Mouse (Mus musculus): ENCODE data around the gene Adcy2.

The Adcy2 gene

GRCm38 (mm10) chr13:68826461-68826860 is 172.9 kb downstream of the Adcy2 start:
- WGBS: 100% methylated on average over 1 of the region's 1 CpGs

GRCm38 (mm10) chr13:68820858-68821579 is 178.3 kb downstream of the Adcy2 start:
- WGBS: 77% methylated on average over 13 of the region's 13 CpGs

GRCm38 (mm10) chr13:68815704-68816477 is 183.4 kb downstream of the Adcy2 start:
- 37% methylated on average over 4 of the region's 4 CpGs for WGBS

GRCm38 (mm10) chr13:68811185-68811584 is 188.2 kb downstream of the Adcy2 start:
- 92% methylated on average over 3 of the region's 3 CpGs for WGBS

- WGBS: 66% methylated on average over 6 of the region's 6 CpGs
Observed at GRCm38 (mm10) chr13:68799777-68800176, 199.6 kb downstream of the Adcy2 start.

- WGBS: 75% methylated on average over 8 of the region's 8 CpGs
Observed at GRCm38 (mm10) chr13:68787286-68788061, 211.9 kb downstream of the Adcy2 start.

- WGBS: 79% methylated on average over 1 of the region's 1 CpGs
Observed at GRCm38 (mm10) chr13:68783096-68783495, 216.2 kb downstream of the Adcy2 start.

- WGBS: 85% methylated on average over 6 of the region's 6 CpGs
Observed at GRCm38 (mm10) chr13:68778011-68778672, 221.2 kb downstream of the Adcy2 start.

GRCm38 (mm10) chr13:68773599-68774211 is 225.6 kb downstream of the Adcy2 start:
- WGBS: 61% methylated on average over 2 of the region's 2 CpGs

GRCm38 (mm10) chr13:68768588-68768987 is 230.8 kb downstream of the Adcy2 start:
- WGBS: 90% methylated on average over 3 of the region's 3 CpGs

- 90% methylated on average over 8 of the region's 8 CpGs for WGBS
Observed at GRCm38 (mm10) chr13:68765896-68766578, 233.3 kb downstream of the Adcy2 start.

- WGBS: 80% methylated on average over 3 of the region's 3 CpGs
Observed at GRCm38 (mm10) chr13:68764614-68765013, 234.7 kb downstream of the Adcy2 start.

- WGBS: 53% methylated on average over 9 of the region's 9 CpGs
Observed at GRCm38 (mm10) chr13:68749801-68750200, 249.5 kb downstream of the Adcy2 start.

- WGBS: 62% methylated on average over 2 of the region's 2 CpGs
Observed at GRCm38 (mm10) chr13:68749370-68749769, 250.0 kb downstream of the Adcy2 start.

- 86% methylated on average over 5 of the region's 5 CpGs for WGBS
Observed at GRCm38 (mm10) chr13:68745426-68745825, 253.9 kb downstream of the Adcy2 start.

- WGBS: 22% methylated on average over 6 of the region's 6 CpGs
Observed at GRCm38 (mm10) chr13:68707296-68707747, 292.0 kb downstream of the Adcy2 start.

- WGBS: 94% methylated on average over 2 of the region's 2 CpGs
Observed at GRCm38 (mm10) chr13:68684919-68685318, 314.4 kb downstream of the Adcy2 start.

- 76% methylated on average over 1 of the region's 1 CpGs for WGBS
Observed at GRCm38 (mm10) chr13:68680429-68680828, 318.9 kb downstream of the Adcy2 start.

GRCm38 (mm10) chr13:68642786-68643185 is 356.6 kb downstream of the Adcy2 start:
- WGBS: 94% methylated on average over 1 of the region's 1 CpGs

- 62% methylated on average over 3 of the region's 3 CpGs for WGBS
Observed at GRCm38 (mm10) chr13:68627041-68627440, 372.3 kb downstream of the Adcy2 start.

GRCm38 (mm10) chr13:68622792-68623191 is 376.5 kb downstream of the Adcy2 start:
- WGBS: 30% methylated on average over 6 of the region's 6 CpGs

Data from cerebral cortex, adult 2 months (tissue).